Mouse (Mus musculus) MEL (cell line): ENCODE data around the gene Ston1. TPM values are rescaled to one million over a fixed set of nuclear protein-coding genes. Genes with fewer than 3 reads are reported as not detected.

Source experiments
- DNase-seq: peaks from one replicate; pipeline ENCODE4 v3.0.0; 2011; ENCODE audit warnings: low read depth, low spot score
- H3K27ac ChIP-seq: 2 replicates; pipeline ENCODE4 v1.5.1; 2012; ENCODE audit warnings: low read depth, mild to moderate bottlenecking, control low read depth, low read length, moderate library complexity; ENCODE audit not compliant: control insufficient read depth
- H3K27me3 ChIP-seq, 2 experiments: fragments of 150-350 bp in 1 of 2; sonication (generic) in 1 of 2; 2 replicates each; pipeline ENCODE4 v1.6.1; 2012; ENCODE audit warnings: low read length in 2 of 2, mild to moderate bottlenecking in 2 of 2, improper control_type of control experiment in 1 of 2, moderate library complexity in 1 of 2; ENCODE audit not compliant: insufficient read depth in 2 of 2, control insufficient read depth in 1 of 2
- H3K36me3 ChIP-seq, 2 experiments: 2 replicates each; pipeline ENCODE4 v1.6.1; 2012 to 2014; ENCODE audit warnings: low read length in 2 of 2, improper control_type of control experiment in 1 of 2, inconsistent platforms in 1 of 2, mild to moderate bottlenecking in 1 of 2; ENCODE audit not compliant: insufficient read depth in 2 of 2, control insufficient read depth in 1 of 2
- H3K4me1 ChIP-seq, 2 experiments: fragments of 150-350 bp in 1 of 2; sonication (generic) in 1 of 2; 2 replicates each; pipeline ENCODE4 v1.6.1; 2012; ENCODE audit warnings: low read length in 2 of 2, improper control_type of control experiment in 1 of 2, mild to moderate bottlenecking in 1 of 2; ENCODE audit not compliant: insufficient read depth in 2 of 2, control insufficient read depth in 1 of 2
- H3K4me3 ChIP-seq, 2 experiments: fragments of 150-350 bp in 1 of 2; sonication (generic) in 1 of 2; 2 replicates each; pipeline ENCODE4 v1.5.1; 2012; ENCODE audit warnings: low read depth in 2 of 2, low read length in 2 of 2, mild to moderate bottlenecking in 2 of 2, moderate library complexity in 2 of 2, control low read depth in 1 of 2, improper control_type of control experiment in 1 of 2; ENCODE audit not compliant: control insufficient read depth in 1 of 2, insufficient read depth in 1 of 2
- H3K79me2 ChIP-seq: 2 replicates; pipeline ENCODE4 v1.6.1; 2012; ENCODE audit warnings: mild to moderate bottlenecking, low read length, moderate library complexity; ENCODE audit not compliant: control insufficient read depth, poor library complexity, insufficient read depth
- H3K9ac ChIP-seq: 2 replicates; pipeline ENCODE4 v1.6.1; 2012; ENCODE audit warnings: low read depth, mild to moderate bottlenecking, control low read depth, low read length, moderate library complexity; ENCODE audit not compliant: control insufficient read depth, poor library complexity, severe bottlenecking
- H3K9me3 ChIP-seq: fragments of 150-350 bp; sonication (generic); replicated peaks from 2 replicates; pipeline ENCODE4 v1.6.1; 2012; ENCODE audit warnings: mild to moderate bottlenecking, low read length, improper control_type of control experiment, moderate library complexity; ENCODE audit not compliant: insufficient read depth
- BHLHE40 ChIP-seq: IDR thresholded peaks from 2 replicates; pipeline ENCODE4 v1.6.1; 2012; ENCODE audit warnings: low read depth, mild to moderate bottlenecking, inconsistent platforms, low read length, improper control_type of control experiment, borderline replicate concordance
- CHD1 ChIP-seq: IDR thresholded peaks from 2 replicates; pipeline ENCODE4 v1.6.1; 2012; ENCODE audit warnings: low read depth, mild to moderate bottlenecking, inconsistent platforms, low read length, improper control_type of control experiment
- CHD2 ChIP-seq: IDR thresholded peaks from 2 replicates; pipeline ENCODE4 v1.6.1; 2011; ENCODE audit warnings: low read length, improper control_type of control experiment
- CTCF ChIP-seq, 3 experiments: IDR thresholded peaks in 2 of 3; conservative IDR thresholded peaks in 1 of 3; 2 replicates each; pipeline ENCODE4 v1.5.1; 2011 to 2012; ENCODE audit warnings: low read length in 3 of 3, low read depth in 2 of 3, mild to moderate bottlenecking in 2 of 3, improper control_type of control experiment in 1 of 3, inconsistent platforms in 1 of 3, mixed read lengths in 1 of 3, moderate library complexity in 1 of 3; ENCODE audit not compliant: control insufficient read depth in 1 of 3, insufficient read depth in 1 of 3, poor library complexity in 1 of 3, severe bottlenecking in 1 of 3
- E2F4 ChIP-seq: IDR thresholded peaks from 2 replicates; pipeline ENCODE4 v1.6.1; 2011; ENCODE audit warnings: low read depth, low read length, improper control_type of control experiment, borderline replicate concordance
- ETS1 ChIP-seq: IDR thresholded peaks from 2 replicates; pipeline ENCODE4 v1.6.1; 2012; ENCODE audit warnings: low read depth, mild to moderate bottlenecking, inconsistent platforms, low read length, improper control_type of control experiment, moderate library complexity
- JUND ChIP-seq: IDR thresholded peaks from 2 replicates; pipeline ENCODE4 v1.6.1; 2011; ENCODE audit warnings: low read depth, mild to moderate bottlenecking, improper control_type of control experiment, low read length
- KAT2A ChIP-seq: conservative IDR thresholded peaks from 2 replicates; pipeline ENCODE4 v1.6.1; 2012; ENCODE audit warnings: low read depth, low read length, improper control_type of control experiment, inconsistent platforms
- MAFK ChIP-seq: IDR thresholded peaks from 2 replicates; pipeline ENCODE4 v1.6.1; 2011; ENCODE audit warnings: low read depth, mild to moderate bottlenecking, low read length, improper control_type of control experiment, borderline replicate concordance
- MAX ChIP-seq: IDR thresholded peaks from 2 replicates; pipeline ENCODE4 v1.6.1; 2011; ENCODE audit warnings: low read length, improper control_type of control experiment
- MAZ ChIP-seq: IDR thresholded peaks from 2 replicates; pipeline ENCODE4 v1.6.1; 2012; ENCODE audit warnings: low read depth, mild to moderate bottlenecking, inconsistent platforms, low read length, improper control_type of control experiment
- MYC ChIP-seq: IDR thresholded peaks from 2 replicates; pipeline ENCODE4 v1.6.1; 2011; ENCODE audit warnings: low read depth, mild to moderate bottlenecking, low read length, improper control_type of control experiment, moderate library complexity
- NELFE ChIP-seq: IDR thresholded peaks from 2 replicates; pipeline ENCODE4 v1.6.1; 2011; ENCODE audit warnings: low read depth, low read length, improper control_type of control experiment
- NRF1 ChIP-seq: IDR thresholded peaks from 2 replicates; pipeline ENCODE4 v1.6.1; 2014; ENCODE audit warnings: low read depth, mild to moderate bottlenecking, inconsistent platforms, low read length, improper control_type of control experiment, moderate library complexity; ENCODE audit not compliant: poor library complexity, insufficient read depth, severe bottlenecking
- SMC3 ChIP-seq: IDR thresholded peaks from 2 replicates; pipeline ENCODE4 v1.6.1; 2011; ENCODE audit warnings: low read depth, low read length, improper control_type of control experiment
- TBP ChIP-seq: IDR thresholded peaks from 2 replicates; pipeline ENCODE4 v1.8.0; 2011; ENCODE audit warnings: low read depth, low read length, improper control_type of control experiment
- TCF12 ChIP-seq: IDR thresholded peaks from 2 replicates; pipeline ENCODE4 v1.6.1; 2014; ENCODE audit warnings: low read depth, mild to moderate bottlenecking, inconsistent platforms, low read length, improper control_type of control experiment, moderate library complexity
- USF2 ChIP-seq, 2 experiments: IDR thresholded peaks; 2 replicates each; pipeline ENCODE4 v1.6.1; 2011 to 2012; ENCODE audit warnings: improper control_type of control experiment in 2 of 2, low read length in 2 of 2, borderline replicate concordance in 1 of 2, inconsistent platforms in 1 of 2, low read depth in 1 of 2, mild to moderate bottlenecking in 1 of 2; ENCODE audit not compliant: insufficient read depth in 1 of 2
- ZMIZ1 ChIP-seq: IDR thresholded peaks from 2 replicates; pipeline ENCODE4 v1.6.1; 2012; ENCODE audit warnings: low read depth, mild to moderate bottlenecking, inconsistent platforms, low read length, improper control_type of control experiment, moderate library complexity
- ZNF384 ChIP-seq: IDR thresholded peaks from 2 replicates; pipeline ENCODE4 v1.6.1; 2012; ENCODE audit warnings: low read depth, mild to moderate bottlenecking, inconsistent platforms, low read length, improper control_type of control experiment
- polyA plus RNA-seq, 2 experiments: library from polyadenylated mRNA; stranded (reverse) in 1 of 2; unstranded in 1 of 2; fragments of >175 nt in 1 of 2; fragments of >200 nt in 1 of 2; gene quantifications; 2 replicates each; pipeline versions ENCODE4 v1.2.1 to v1.2.4; 2012; ENCODE audit warnings: low replicate concordance in 2 of 2, low read depth in 1 of 2; ENCODE audit not compliant: insufficient read length in 2 of 2, insufficient read depth in 1 of 2, missing spikeins in 1 of 2
- total RNA-seq: library from RNA; depleted of rRNA; stranded (reverse); fragments of 300-350 nt; gene quantifications from 2 replicates; pipeline ENCODE4 v1.2.3, GENCODE M21; 2012

Ston1 gene
- total and polyA plus RNA-seq, 3 experiments: 0.39 to 4.9 TPM; not detected in 1

DNA sequence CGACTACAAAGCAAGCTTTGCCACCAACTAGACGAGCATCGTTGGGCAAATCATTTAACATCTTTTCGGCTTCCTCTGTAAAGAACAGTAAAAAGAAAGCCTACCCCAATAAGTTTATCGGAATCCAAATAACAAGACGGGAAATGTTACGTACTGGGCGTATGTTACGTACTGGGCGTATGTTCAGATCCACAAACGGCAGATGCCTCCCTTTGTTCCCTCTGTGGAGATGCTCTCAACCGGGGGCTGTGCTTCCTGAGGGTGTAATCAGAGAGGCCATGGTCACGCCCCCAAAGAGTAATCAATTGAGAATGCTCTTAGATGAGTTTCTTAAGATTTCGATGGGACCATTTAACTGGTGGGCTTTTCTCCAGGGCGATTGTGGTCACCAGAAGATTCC lies 11.9 kb downstream of the Ston1 start:
- H3K36me3 ChIP-seq: no peaks in the 10 kb centered on the region

DNA sequence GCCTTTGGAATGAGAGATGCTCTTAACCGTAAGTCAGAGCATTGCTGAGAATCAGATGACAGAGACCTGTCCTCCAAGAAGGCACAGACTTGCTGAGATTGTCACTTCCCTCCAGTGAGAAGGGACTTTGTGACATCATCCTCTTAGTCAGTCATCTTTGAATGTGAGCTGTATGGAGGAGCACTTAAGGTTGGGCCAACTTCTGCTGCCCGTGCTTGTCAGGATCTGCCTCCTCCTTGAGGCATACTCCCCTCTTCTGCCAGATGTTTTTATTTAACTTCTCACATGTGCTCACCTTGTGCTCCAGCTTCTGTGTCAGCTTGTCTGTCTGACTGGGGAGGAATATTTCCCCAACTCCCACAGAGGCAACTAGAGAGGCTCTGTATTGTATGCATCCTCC lies 13.6 kb downstream of the Ston1 start:
- H3K4me3 ChIP-seq: no peak overlapping the region

More for the DNA sequence above, 11.9 kb downstream of the Ston1 start:
- DNase-seq: no peak
- H3K4me1 ChIP-seq: no peaks in the 10 kb centered on the region
- no peaks in the 10 kb centered on the region for H3K27me3 ChIP-seq
- no peak overlapping the region for H3K9ac ChIP-seq
- no peaks in the 10 kb centered on the region for H3K9me3 ChIP-seq
- H3K79me2 ChIP-seq: no peaks in the 10 kb centered on the region
- H3K27ac ChIP-seq: no peak overlapping the region
- TF ChIP-seq TBP (no peak), MAX (no peak), MYC (no peak), CHD1 (no peak), CHD2 (no peak), BHLHE40 (no peak), SMC3 (no peak), E2F4 (no peak), CTCF (IDR thresholded peaks at IDR 0.05 in 2 of 3, conservative IDR thresholded peaks at IDR 0.05 in 1 of 3; ENCODE audit: control insufficient read depth in 1 of 3, insufficient read depth in 1 of 3, low read depth in 2 of 3, low read length in 3 of 3, poor library complexity in 1 of 3, severe bottlenecking in 1 of 3) (no peak), USF2 (IDR thresholded peaks at IDR 0.05; ENCODE audit: borderline replicate concordance in 1 of 2, insufficient read depth in 1 of 2, low read depth in 1 of 2, low read length in 2 of 2) (no peak), NRF1 (no peak), JUND (no peak)
- H3K4me3 ChIP-seq: no peak overlapping the region

More for the DNA sequence above, 13.6 kb downstream of the Ston1 start:
- Histone ChIP-seq H3K4me1 (no peaks in the 10 kb centered on the region), H3K79me2 (no peaks in the 10 kb centered on the region), H3K9ac (no peak overlapping the region), H3K36me3 (no peaks in the 10 kb centered on the region), H3K27ac (no peak overlapping the region), H3K27me3 (no peaks in the 10 kb centered on the region), H3K9me3 (no peaks in the 10 kb centered on the region)
- no peak for TF ChIP-seq CHD1
- no peak for TF ChIP-seq NELFE
- no peak for TF ChIP-seq TBP
- no peak for TF ChIP-seq TCF12
- TF ChIP-seq KAT2A: no peak
- TF ChIP-seq MAFK: no peak
- no peak for TF ChIP-seq CHD2
- TF ChIP-seq JUND: no peak
- TF ChIP-seq CTCF (IDR thresholded peaks at IDR 0.05 in 2 of 3, conservative IDR thresholded peaks at IDR 0.05 in 1 of 3; ENCODE audit: control insufficient read depth in 1 of 3, insufficient read depth in 1 of 3, low read depth in 2 of 3, low read length in 3 of 3, poor library complexity in 1 of 3, severe bottlenecking in 1 of 3): no peak
- TF ChIP-seq BHLHE40: no peak
- TF ChIP-seq ETS1: no peak
- TF ChIP-seq NRF1: no peak
- no peak for TF ChIP-seq MAZ
- TF ChIP-seq ZNF384: no peak
- TF ChIP-seq ZMIZ1: no peak
- TF ChIP-seq E2F4: no peak
- no peak for TF ChIP-seq MAX
- DNase-seq: no peak
